Mouse (Mus musculus) MEL (cell line): ENCODE measurements around the gene Id2. TPM values are rescaled to one million over a fixed set of nuclear protein-coding genes. Genes with fewer than 3 reads are reported as not detected.

Experiments
- DNase-seq: peaks from one replicate; pipeline ENCODE4 v3.0.0; 2011; ENCODE audit warnings: low read depth, low spot score
- H3K27ac ChIP-seq: 2 replicates; pipeline ENCODE4 v1.5.1; 2012; ENCODE audit warnings: low read depth, mild to moderate bottlenecking, control low read depth, low read length, moderate library complexity; ENCODE audit not compliant: control insufficient read depth
- H3K27me3 ChIP-seq, 2 experiments: fragments of 150-350 bp in 1 of 2; sonication (generic) in 1 of 2; 2 replicates each; pipeline ENCODE4 v1.6.1; 2012; ENCODE audit warnings: low read length in 2 of 2, mild to moderate bottlenecking in 2 of 2, improper control_type of control experiment in 1 of 2, moderate library complexity in 1 of 2; ENCODE audit not compliant: insufficient read depth in 2 of 2, control insufficient read depth in 1 of 2
- H3K36me3 ChIP-seq, 2 experiments: 2 replicates each; pipeline ENCODE4 v1.6.1; 2012 to 2014; ENCODE audit warnings: low read length in 2 of 2, improper control_type of control experiment in 1 of 2, inconsistent platforms in 1 of 2, mild to moderate bottlenecking in 1 of 2; ENCODE audit not compliant: insufficient read depth in 2 of 2, control insufficient read depth in 1 of 2
- H3K4me1 ChIP-seq, 2 experiments: fragments of 150-350 bp in 1 of 2; sonication (generic) in 1 of 2; 2 replicates each; pipeline ENCODE4 v1.6.1; 2012; ENCODE audit warnings: low read length in 2 of 2, improper control_type of control experiment in 1 of 2, mild to moderate bottlenecking in 1 of 2; ENCODE audit not compliant: insufficient read depth in 2 of 2, control insufficient read depth in 1 of 2
- H3K4me3 ChIP-seq, 2 experiments: fragments of 150-350 bp in 1 of 2; sonication (generic) in 1 of 2; 2 replicates each; pipeline ENCODE4 v1.5.1; 2012; ENCODE audit warnings: low read depth in 2 of 2, low read length in 2 of 2, mild to moderate bottlenecking in 2 of 2, moderate library complexity in 2 of 2, control low read depth in 1 of 2, improper control_type of control experiment in 1 of 2; ENCODE audit not compliant: control insufficient read depth in 1 of 2, insufficient read depth in 1 of 2
- H3K79me2 ChIP-seq: 2 replicates; pipeline ENCODE4 v1.6.1; 2012; ENCODE audit warnings: mild to moderate bottlenecking, low read length, moderate library complexity; ENCODE audit not compliant: control insufficient read depth, poor library complexity, insufficient read depth
- H3K9ac ChIP-seq: 2 replicates; pipeline ENCODE4 v1.6.1; 2012; ENCODE audit warnings: low read depth, mild to moderate bottlenecking, control low read depth, low read length, moderate library complexity; ENCODE audit not compliant: control insufficient read depth, poor library complexity, severe bottlenecking
- H3K9me3 ChIP-seq: fragments of 150-350 bp; sonication (generic); replicated peaks from 2 replicates; pipeline ENCODE4 v1.6.1; 2012; ENCODE audit warnings: mild to moderate bottlenecking, low read length, improper control_type of control experiment, moderate library complexity; ENCODE audit not compliant: insufficient read depth
- E2F4 ChIP-seq: IDR thresholded peaks from 2 replicates; pipeline ENCODE4 v1.6.1; 2011; ENCODE audit warnings: low read depth, low read length, improper control_type of control experiment, borderline replicate concordance
- EP300 ChIP-seq, 2 experiments: IDR thresholded peaks; 2 replicates each; pipeline ENCODE4 v1.6.1; 2011; ENCODE audit warnings: improper control_type of control experiment in 2 of 2, low read length in 2 of 2, low read depth in 1 of 2, mild to moderate bottlenecking in 1 of 2
- GABPA ChIP-seq: IDR thresholded peaks from 2 replicates; pipeline ENCODE4 v1.6.1; 2012; ENCODE audit warnings: low read depth, mild to moderate bottlenecking, inconsistent platforms, low read length, improper control_type of control experiment, moderate library complexity
- HCFC1 ChIP-seq: IDR thresholded peaks from 2 replicates; pipeline ENCODE4 v1.6.1; 2012; ENCODE audit warnings: low read depth, mild to moderate bottlenecking, inconsistent platforms, low read length, improper control_type of control experiment, moderate library complexity
- JUND ChIP-seq: IDR thresholded peaks from 2 replicates; pipeline ENCODE4 v1.6.1; 2011; ENCODE audit warnings: low read depth, mild to moderate bottlenecking, improper control_type of control experiment, low read length
- KAT2A ChIP-seq: conservative IDR thresholded peaks from 2 replicates; pipeline ENCODE4 v1.6.1; 2012; ENCODE audit warnings: low read depth, low read length, improper control_type of control experiment, inconsistent platforms
- MAFK ChIP-seq: IDR thresholded peaks from 2 replicates; pipeline ENCODE4 v1.6.1; 2011; ENCODE audit warnings: low read depth, mild to moderate bottlenecking, low read length, improper control_type of control experiment, borderline replicate concordance
- MAX ChIP-seq: IDR thresholded peaks from 2 replicates; pipeline ENCODE4 v1.6.1; 2011; ENCODE audit warnings: low read length, improper control_type of control experiment
- MEF2A ChIP-seq: IDR thresholded peaks from 2 replicates; pipeline ENCODE4 v1.6.1; 2014; ENCODE audit warnings: low read depth, mild to moderate bottlenecking, inconsistent platforms, low read length, improper control_type of control experiment; ENCODE audit not compliant: poor library complexity, insufficient replicate concordance, severe bottlenecking; ENCODE audit errors: extremely low read depth
- POLR2A ChIP-seq, 2 experiments: IDR thresholded peaks; 2 replicates each; pipeline ENCODE4 v1.6.1; 2011 to 2012; ENCODE audit warnings: low read length in 2 of 2, mild to moderate bottlenecking in 2 of 2, control low read depth in 1 of 2, improper control_type of control experiment in 1 of 2, low read depth in 1 of 2, moderate library complexity in 1 of 2; ENCODE audit not compliant: control insufficient read depth in 1 of 2, insufficient read depth in 1 of 2, poor library complexity in 1 of 2
- POLR2AphosphoS2 ChIP-seq: IDR thresholded peaks from 2 replicates; pipeline ENCODE4 v1.6.1; 2011; ENCODE audit warnings: low read length, improper control_type of control experiment
- RCOR1 ChIP-seq: IDR thresholded peaks from 2 replicates; pipeline ENCODE4 v1.6.1; 2012; ENCODE audit warnings: low read depth, mild to moderate bottlenecking, inconsistent platforms, low read length, improper control_type of control experiment
- SIN3A ChIP-seq: IDR thresholded peaks from 2 replicates; pipeline ENCODE4 v1.6.1; 2012; ENCODE audit warnings: low read length, improper control_type of control experiment, inconsistent platforms
- TBP ChIP-seq: IDR thresholded peaks from 2 replicates; pipeline ENCODE4 v1.8.0; 2011; ENCODE audit warnings: low read depth, low read length, improper control_type of control experiment
- UBTF ChIP-seq: IDR thresholded peaks from 2 replicates; pipeline ENCODE4 v1.6.1; 2012; ENCODE audit warnings: low read depth, mild to moderate bottlenecking, inconsistent platforms, low read length, improper control_type of control experiment, moderate library complexity, borderline replicate concordance; ENCODE audit not compliant: insufficient read depth
- ZKSCAN1 ChIP-seq: IDR thresholded peaks from 2 replicates; pipeline ENCODE4 v1.6.1; 2012; ENCODE audit warnings: low read depth, mild to moderate bottlenecking, inconsistent platforms, low read length, improper control_type of control experiment, moderate library complexity
- ZNF384 ChIP-seq: IDR thresholded peaks from 2 replicates; pipeline ENCODE4 v1.6.1; 2012; ENCODE audit warnings: low read depth, mild to moderate bottlenecking, inconsistent platforms, low read length, improper control_type of control experiment
- polyA plus RNA-seq, 2 experiments: library from polyadenylated mRNA; stranded (reverse) in 1 of 2; unstranded in 1 of 2; fragments of >175 nt in 1 of 2; fragments of >200 nt in 1 of 2; gene quantifications; 2 replicates each; pipeline versions ENCODE4 v1.2.1 to v1.2.4; 2012; ENCODE audit warnings: low replicate concordance in 2 of 2, low read depth in 1 of 2; ENCODE audit not compliant: insufficient read length in 2 of 2, insufficient read depth in 1 of 2, missing spikeins in 1 of 2
- total RNA-seq: library from RNA; depleted of rRNA; stranded (reverse); fragments of 300-350 nt; gene quantifications from 2 replicates; pipeline ENCODE4 v1.2.3, GENCODE M21; 2012

Id2 gene
- total and polyA plus RNA-seq, 3 experiments, result 5.8 to 9.1 TPM; not detected in 1

- DNase-seq, result no peak
- Histone ChIP-seq H3K27me3 (0 out of 4 replicates have a peak, but pooled peaks cover 0 to 1% of the 10 kb centered on the region in 2 experiments), H3K9ac (no peak overlapping the region), H3K79me2 (no peaks in the 10 kb centered on the region), H3K27ac (no peak overlapping the region), H3K9me3 (no peaks in the 10 kb centered on the region), H3K4me1 (no peaks in the 10 kb centered on the region), H3K36me3 (no peaks in the 10 kb centered on the region), H3K4me3 (no peak overlapping the region)
- TF ChIP-seq ZNF384 (no peak), EP300 (IDR thresholded peaks at IDR 0.05; ENCODE audit: low read depth in 1 of 2, low read length in 2 of 2) (no peak), GABPA (no peak), MEF2A (no peak), HCFC1 (no peak), POLR2AphosphoS2 (no peak), ZKSCAN1 (no peak)
Measured at GRCm38 (mm10) chr12:25116126-25116525, 19.2 kb upstream of the Id2 start.

GRCm38 (mm10) chr12:25114426-25114825 is 17.5 kb upstream of the Id2 start:
- Histone ChIP-seq H3K27me3 (0 out of 4 replicates have a peak, but pooled peaks cover 0 to 1% of the 10 kb centered on the region in 2 experiments), H3K9me3 (no peaks in the 10 kb centered on the region), H3K9ac (no peak overlapping the region), H3K36me3 (no peaks in the 10 kb centered on the region), H3K27ac (no peak overlapping the region), H3K4me3 (no peak overlapping the region), H3K79me2 (no peaks in the 10 kb centered on the region), H3K4me1 (no peaks in the 10 kb centered on the region)
- no peak for TF ChIP-seq SIN3A
- no peak for TF ChIP-seq EP300 (IDR thresholded peaks at IDR 0.05; ENCODE audit: low read depth in 1 of 2, low read length in 2 of 2)
- no peak for TF ChIP-seq POLR2A (IDR thresholded peaks at IDR 0.05; ENCODE audit: control insufficient read depth in 1 of 2, insufficient read depth in 1 of 2, low read depth in 1 of 2, low read length in 2 of 2, poor library complexity in 1 of 2)
- no peak for TF ChIP-seq ZNF384
- no peak for TF ChIP-seq JUND
- TF ChIP-seq MAFK, result no peak
- TF ChIP-seq RCOR1, result no peak
- no peak for TF ChIP-seq MAX
- no peak for TF ChIP-seq TBP
- TF ChIP-seq UBTF, result no peak
- no peak for TF ChIP-seq MEF2A
- no peak for TF ChIP-seq KAT2A
- no peak for TF ChIP-seq E2F4
- DNase-seq, result no peak
